Comparison of ENCODE assay signal across 15 mouse cellular contexts in genomic region chr11:69050748-69051147, GRCm38 (mm10). TPM values are rescaled to one million over a fixed set of nuclear protein-coding genes. Genes with fewer than 3 reads are reported as not detected.
DNase-seq lines count a peak whose midpoint lies in the region.
"Had no signal": no experiment of that assay in that cellular context is flagged by ENCODE, and none has a peak within 500 bp of the region (broad histone marks: within the 10 kb centered on the region; RNA-seq: fewer than 3 reads in every experiment).

No protein-coding gene starts in this region.

- 89% methylated on average over 8 of the region's 8 CpGs for WGBS in heart, embryonic 10.5 days

- peaks cover 24% of the 10 kb centered on the region for H3K4me1 ChIP-seq in heart, embryonic 10.5 days

- H3K9me3 ChIP-seq in heart, embryonic 10.5 days = no peaks in the 10 kb centered on the region
- H3K9me3 ChIP-seq: embryonic facial prominence, embryonic 13.5 days; embryonic facial prominence, embryonic 15.5 days; forebrain, embryonic 10.5 days; forebrain, embryonic 12.5 days had no signal

- H3K4me3 ChIP-seq in heart, embryonic 10.5 days = no peak overlapping the region
- H3K4me3 ChIP-seq: embryonic facial prominence, embryonic 13.5 days; embryonic facial prominence, embryonic 15.5 days; erythroblast, embryonic 14.5 days; forebrain, embryonic 10.5 days; forebrain, embryonic 12.5 days had no signal

- DNase-seq in adrenal gland, postnatal 14 days = peak; percentile 42
- no peak for DNase-seq in adrenal gland, postnatal 36 days
- peak; percentile 70 for DNase-seq in heart, embryonic 10.5 days (ENCODE audit: low spot score)
- DNase-seq in heart, adult 18-20 months = no peak
- DNase-seq: adrenal gland, adult 8-10 months; cerebellum, adult 11 months; cerebellum, adult 2 months; cerebellum, adult 9-10 months; cerebellum, postnatal 36 days; embryo, embryonic 11 days had no signal

- peaks cover 65% of the 10 kb centered on the region for H3K36me3 ChIP-seq in heart, embryonic 10.5 days

- no peaks in the 10 kb centered on the region for H3K27me3 ChIP-seq in heart, embryonic 10.5 days (ENCODE audit: insufficient read depth, poor library complexity, severe bottlenecking)
- H3K27me3 ChIP-seq: embryonic facial prominence, embryonic 13.5 days; embryonic facial prominence, embryonic 15.5 days; forebrain, embryonic 12.5 days had no signal

- no peak overlapping the region for H3K27ac ChIP-seq in heart, embryonic 10.5 days
- H3K27ac ChIP-seq: embryonic facial prominence, embryonic 13.5 days; embryonic facial prominence, embryonic 15.5 days; forebrain, embryonic 10.5 days; forebrain, embryonic 12.5 days had no signal

RNA-seq across cellular contexts. Expression of gene Aurkb, which starts 5.3 kb away (rescaled TPM):
- total RNA-seq in adrenal gland, postnatal 14 days (2021) = 17.1 and 18.8 TPM in 2 replicates
- 1 to 10 TPM; 5.0 to 6.4 TPM for total RNA-seq in adrenal gland, postnatal 36 days (2021)
- 110 and 147 TPM in 2 replicates for polyA plus RNA-seq in heart, embryonic 10.5 days (2016; fragmentation: Nextera tagmentation; extraction: Ambion mirVana)
- 1 to 10 TPM in 1 of 2 experiments, under 1 TPM in 1; 0.67 to 1.5 TPM for total RNA-seq in heart, adult 18-20 months (2021)

RNA-seq across cellular contexts. Expression of gene Borcs6, which starts 8.8 kb away (rescaled TPM):
- total RNA-seq in adrenal gland, postnatal 14 days (2021) = 19.2 and 20.6 TPM in 2 replicates
- total RNA-seq in adrenal gland, postnatal 36 days (2021) = 10 to 100 TPM; 26.4 to 30.4 TPM
- 8.2 and 9.0 TPM in 2 replicates for polyA plus RNA-seq in heart, embryonic 10.5 days (2016; fragmentation: Nextera tagmentation; extraction: Ambion mirVana)
- total RNA-seq in heart, adult 18-20 months (2021) = 10 to 100 TPM; 16.7 to 19.3 TPM

RNA-seq across cellular contexts. Expression of gene Tmem107, which starts 19.9 kb away (rescaled TPM):
- total RNA-seq in adrenal gland, postnatal 14 days (2021) = 12.0 and 12.3 TPM in 2 replicates
- 10 to 100 TPM; 13.5 to 17.5 TPM for total RNA-seq in adrenal gland, postnatal 36 days (2021)
- polyA plus RNA-seq in heart, embryonic 10.5 days (2016; fragmentation: Nextera tagmentation; extraction: Ambion mirVana) = 29.1 and 30.4 TPM in 2 replicates
- total RNA-seq in heart, adult 18-20 months (2021) = 1 to 10 TPM; 5.3 to 7.0 TPM

RNA-seq across cellular contexts. Expression of gene Ctc1, which starts 35.0 kb away (rescaled TPM):
- 24.2 and 27.9 TPM in 2 replicates for total RNA-seq in adrenal gland, postnatal 14 days (2021)
- total RNA-seq in adrenal gland, postnatal 36 days (2021) = 10 to 100 TPM; 19.5 to 28.9 TPM
- polyA plus RNA-seq in heart, embryonic 10.5 days (2016; fragmentation: Nextera tagmentation; extraction: Ambion mirVana) = 69.0 and 76.7 TPM in 2 replicates
- 10 to 100 TPM; 10.9 to 13.9 TPM for total RNA-seq in heart, adult 18-20 months (2021)

RNA-seq across cellular contexts. Expression of gene Vamp2, which starts 37.5 kb away (rescaled TPM):
- 111 and 139 TPM in 2 replicates for total RNA-seq in adrenal gland, postnatal 14 days (2021)
- total RNA-seq in adrenal gland, postnatal 36 days (2021) = 100 to 1,000 TPM; 116 to 130 TPM
- 85.8 and 93.0 TPM in 2 replicates for polyA plus RNA-seq in heart, embryonic 10.5 days (2016; fragmentation: Nextera tagmentation; extraction: Ambion mirVana)
- 10 to 100 TPM; 53.9 to 55.4 TPM for total RNA-seq in heart, adult 18-20 months (2021)

Comparison
In these comparisons a context has a peak if more than half of its experiments do, and no peak if none do; other contexts are left out.
1. DNase-seq: peak in adrenal gland, postnatal 14 days (single experiment) and heart, embryonic 10.5 days (single experiment); none in adrenal gland, postnatal 36 days (0 of 2) and heart, adult 18-20 months (0 of 2).